Comparison of ENCODE assay signal across 14 mouse cellular contexts in the genomic region with DNA sequence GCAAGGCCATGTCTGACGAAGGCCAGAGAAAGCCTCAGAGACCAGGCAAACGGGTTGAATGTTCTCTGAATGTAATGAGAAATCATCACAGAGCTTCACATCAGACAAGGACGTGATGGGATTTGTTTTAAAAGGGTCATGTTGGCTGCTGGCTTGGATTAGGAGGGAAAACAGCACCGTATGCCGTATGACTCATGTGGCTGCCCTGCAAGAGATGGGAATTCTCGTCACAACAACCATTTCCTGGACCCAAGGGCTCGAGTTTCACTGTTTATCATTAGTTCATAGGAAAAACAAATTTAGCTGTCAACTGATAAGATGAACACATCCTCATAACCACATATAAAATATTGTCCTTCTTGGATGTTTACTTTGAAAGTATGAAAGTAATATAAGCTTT.
"Had no signal": no experiment of that assay in that cellular context is flagged by ENCODE, and none has a peak within 500 bp of the region (broad histone marks: within the 10 kb centered on the region; RNA-seq: fewer than 3 reads in every experiment).

No protein-coding gene starts in this region.

- H3K27me3 ChIP-seq: neural tube, embryonic 15.5 days; stomach, embryonic 15.5 days had no signal

- H3K9me3 ChIP-seq: neural tube, embryonic 15.5 days; stomach, embryonic 15.5 days had no signal

- DNase-seq: retina, postnatal 1 day; right cerebral cortex, postnatal 14 days; right cerebral cortex, postnatal 25 days; right cerebral cortex, postnatal 4 days; spleen, adult 18-20 months; thymus, adult 18-20 months; thymus, adult 2 months; thymus, postnatal 14 days; thymus, postnatal 25 days; thymus, postnatal 36 days; thymus, postnatal 4 days had no signal

- H3K4me3 ChIP-seq: neural tube, embryonic 15.5 days; stomach, embryonic 15.5 days had no signal

- H3K27ac ChIP-seq: neural tube, embryonic 15.5 days; stomach, embryonic 15.5 days; stomach, postnatal 0 days had no signal

- H3K9ac ChIP-seq: neural tube, embryonic 15.5 days; stomach, embryonic 15.5 days had no signal

- H3K4me2 ChIP-seq: neural tube, embryonic 15.5 days; stomach, embryonic 15.5 days had no signal

- H3K4me1 ChIP-seq: neural tube, embryonic 15.5 days; stomach, embryonic 15.5 days had no signal

- H3K36me3 ChIP-seq: neural tube, embryonic 15.5 days; stomach, embryonic 15.5 days had no signal
